Mouse (Mus musculus) ES-Bruce4 (cell line): ENCODE results near the gene Armc6. TPM values are rescaled to one million over a fixed set of nuclear protein-coding genes. Genes with fewer than 3 reads are reported as not detected.

Experiments
- H3K27ac ChIP-seq: 2 replicates; pipeline ENCODE4 v1.5.1; 2012; ENCODE audit warnings: low read length, inconsistent platforms; ENCODE audit not compliant: insufficient read depth
- H3K27me3 ChIP-seq: 2 replicates; pipeline ENCODE4 v1.6.1; 2012; ENCODE audit warnings: mild to moderate bottlenecking, low read length, inconsistent platforms; ENCODE audit not compliant: control insufficient read depth, poor library complexity, insufficient read depth, severe bottlenecking
- H3K36me3 ChIP-seq: 2 replicates; pipeline ENCODE4 v1.6.1; 2012; ENCODE audit warnings: inconsistent platforms, mild to moderate bottlenecking, low read length, moderate library complexity; ENCODE audit not compliant: control insufficient read depth, poor library complexity, insufficient read depth, severe bottlenecking
- H3K4me1 ChIP-seq: one replicate; pipeline ENCODE4 v1.8.1; 2011; ENCODE audit warnings: low read length; ENCODE audit not compliant: control insufficient read depth, insufficient read depth
- H3K4me3 ChIP-seq: 2 replicates; pipeline ENCODE4 v1.5.1; 2011; ENCODE audit warnings: low read depth, mild to moderate bottlenecking, low read length
- H3K9ac ChIP-seq: 2 replicates; pipeline ENCODE4 v1.6.1; 2012; ENCODE audit warnings: low read depth, mild to moderate bottlenecking, inconsistent platforms; ENCODE audit not compliant: poor library complexity, severe bottlenecking
- H3K9me3 ChIP-seq: replicated peaks from 2 replicates; pipeline ENCODE4 v1.6.1; 2012; ENCODE audit warnings: mild to moderate bottlenecking, low read length, inconsistent platforms; ENCODE audit not compliant: control insufficient read depth, poor library complexity, insufficient read depth, severe bottlenecking
- CTCF ChIP-seq: IDR thresholded peaks from one replicate; pipeline ENCODE4 v1.8.1; 2011; ENCODE audit warnings: low read depth, low read length
- EP300 ChIP-seq: IDR thresholded peaks from 2 replicates; pipeline ENCODE4 v1.6.1; 2011; ENCODE audit warnings: low read depth, low read length; ENCODE audit not compliant: insufficient read depth
- POLR2A ChIP-seq: IDR thresholded peaks from one replicate; pipeline ENCODE4 v1.8.1; 2011; ENCODE audit warnings: low read length; ENCODE audit not compliant: insufficient read depth
- polyA plus RNA-seq: library from polyadenylated mRNA; stranded (reverse); fragments of >200 nt; gene quantifications from 2 replicates; pipeline ENCODE4 v1.2.4, GENCODE M21; 2011; ENCODE audit warnings: low read depth; ENCODE audit not compliant: missing spikeins, insufficient read depth, insufficient read length

Gene Armc6
- polyA plus RNA-seq, 1 experiment = 5.7 TPM

DNA sequence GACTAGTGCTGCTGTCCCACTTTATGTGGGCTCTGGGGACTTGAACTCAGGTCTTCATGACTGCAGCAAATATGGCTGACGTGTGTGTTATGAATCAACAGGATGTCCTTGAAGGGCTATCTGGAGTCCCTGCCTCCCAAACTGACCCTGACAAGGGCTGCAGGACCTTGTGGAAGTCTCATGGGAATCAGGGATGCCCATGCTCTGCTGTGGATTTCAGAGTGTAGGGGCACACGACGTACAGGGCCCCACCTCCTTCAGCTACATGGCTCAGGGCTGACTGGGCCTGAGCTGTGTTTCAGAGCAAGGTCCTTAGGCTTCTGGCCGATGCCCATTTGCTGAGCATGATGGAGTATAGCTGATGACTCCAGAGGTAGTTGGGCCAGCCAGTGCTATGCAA is 51.1 kb downstream of the Armc6 start:
- H3K36me3 ChIP-seq = no peaks in the 10 kb centered on the region
- H3K27me3 ChIP-seq = no peaks in the 10 kb centered on the region
- H3K27ac ChIP-seq = no peak overlapping the region
- H3K9ac ChIP-seq = no peak overlapping the region
- no peaks in the 10 kb centered on the region for H3K9me3 ChIP-seq
- H3K4me3 ChIP-seq = no peak overlapping the region
- TF ChIP-seq CTCF (no peak), EP300 (no peak), POLR2A (no peak)
- H3K4me1 ChIP-seq = peaks cover 3% of the 10 kb centered on the region

DNA sequence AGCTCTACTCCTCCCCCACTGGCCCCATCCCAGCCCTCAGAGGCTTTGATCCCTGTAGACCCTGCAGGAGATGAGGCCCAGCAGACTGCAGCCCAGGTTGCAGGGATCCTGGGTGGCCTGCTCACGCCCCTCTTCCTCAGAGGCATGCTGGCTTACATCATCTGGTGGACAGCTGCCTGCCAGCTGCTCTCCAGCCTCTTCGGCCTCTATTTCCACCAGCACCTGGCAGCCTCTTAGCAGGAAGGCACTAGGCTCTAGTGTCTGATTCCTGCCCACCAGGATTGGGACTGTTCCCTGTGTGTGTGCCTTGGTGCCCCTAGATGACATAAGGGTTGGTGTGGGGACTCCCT is 52.4 kb downstream of the Armc6 start:
- H3K9me3 ChIP-seq = no peaks in the 10 kb centered on the region
- H3K9ac ChIP-seq = no peak overlapping the region
- no peaks in the 10 kb centered on the region for H3K27me3 ChIP-seq
- H3K36me3 ChIP-seq = peaks cover 2% of the 10 kb centered on the region
- H3K4me1 ChIP-seq = peaks cover 3% of the 10 kb centered on the region
- H3K4me3 ChIP-seq = no peak overlapping the region
- H3K27ac ChIP-seq = no peak overlapping the region
- TF ChIP-seq EP300 (no peak), POLR2A (no peak), CTCF (no peak)

DNA sequence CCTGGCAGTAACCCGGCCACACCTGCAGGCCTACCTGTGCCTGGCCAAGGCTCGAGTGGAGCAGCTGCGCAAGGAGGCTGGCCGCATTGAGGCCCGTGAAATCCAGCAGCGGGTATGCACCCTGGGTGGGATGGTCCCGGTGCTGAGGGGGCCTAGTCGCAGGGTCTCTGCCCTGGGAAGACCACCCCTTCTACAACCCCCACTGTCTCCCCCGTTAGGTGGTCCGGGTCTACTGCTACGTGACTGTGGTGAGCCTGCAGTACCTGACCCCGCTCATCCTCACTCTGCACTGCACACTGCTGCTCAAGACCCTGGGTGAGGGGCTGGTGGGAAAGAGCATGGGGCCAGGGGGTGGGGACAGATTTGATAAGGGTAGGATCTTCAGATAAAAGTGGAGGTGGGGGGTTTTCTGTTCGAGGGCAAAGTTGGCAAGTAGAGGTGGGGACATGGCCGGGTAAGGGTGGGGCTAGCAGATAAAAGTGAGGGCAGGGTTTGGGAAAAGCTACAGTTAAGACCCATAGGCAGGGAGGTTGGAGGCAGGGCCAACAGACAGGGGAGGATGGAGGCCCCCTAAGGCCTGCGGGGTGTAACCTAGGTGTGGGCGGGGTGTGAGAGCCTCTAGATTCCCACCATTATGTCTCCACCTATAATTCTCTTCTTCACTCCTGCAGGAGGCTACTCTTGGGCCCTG is 52.9 kb downstream of the Armc6 start:
- H3K36me3 ChIP-seq = peaks cover 2% of the 10 kb centered on the region

GRCm38 (mm10) chr8:70179082-70179481 is 55.2 kb downstream of the Armc6 start:
- H3K36me3 ChIP-seq = peaks cover 2% of the 10 kb centered on the region
- no peak overlapping the region for H3K4me3 ChIP-seq
- TF ChIP-seq CTCF (peak; percentile 43), POLR2A (no peak)
- no peaks in the 10 kb centered on the region for H3K9me3 ChIP-seq
- no peak overlapping the region for H3K9ac ChIP-seq
- H3K4me1 ChIP-seq = peaks cover 3% of the 10 kb centered on the region
- no peak overlapping the region for H3K27ac ChIP-seq
- no peaks in the 10 kb centered on the region for H3K27me3 ChIP-seq

More for the DNA sequence above, 52.9 kb downstream of the Armc6 start:
- Histone ChIP-seq H3K4me1 (peaks cover 3% of the 10 kb centered on the region), H3K27me3 (no peaks in the 10 kb centered on the region), H3K4me3 (no peak overlapping the region), H3K9ac (no peak overlapping the region), H3K9me3 (no peaks in the 10 kb centered on the region), H3K27ac (no peak overlapping the region)
- TF ChIP-seq POLR2A = no peak
- no peak for TF ChIP-seq CTCF
- no peak for TF ChIP-seq EP300

GRCm38 (mm10) chr8:70178231-70178630 is 56.0 kb downstream of the Armc6 start:
- Histone ChIP-seq H3K4me1 (peaks cover 3% of the 10 kb centered on the region), H3K9me3 (no peaks in the 10 kb centered on the region), H3K9ac (no peak overlapping the region), H3K27me3 (no peaks in the 10 kb centered on the region), H3K4me3 (no peak overlapping the region), H3K27ac (no peak overlapping the region), H3K36me3 (peaks cover 2% of the 10 kb centered on the region)
- TF ChIP-seq CTCF (no peak), POLR2A (no peak), EP300 (no peak)

- no peak overlapping the region for H3K27ac ChIP-seq
- no peak overlapping the region for H3K4me3 ChIP-seq
- no peaks in the 10 kb centered on the region for H3K27me3 ChIP-seq
- no peak for TF ChIP-seq EP300
- TF ChIP-seq POLR2A = no peak
- TF ChIP-seq CTCF = no peak
- peaks cover 2% of the 10 kb centered on the region for H3K36me3 ChIP-seq
- H3K4me1 ChIP-seq = peaks cover 2% of the 10 kb centered on the region
- no peak overlapping the region for H3K9ac ChIP-seq
- H3K9me3 ChIP-seq = no peaks in the 10 kb centered on the region
Observed at GRCm38 (mm10) chr8:70174079-70174478, 60.2 kb downstream of the Armc6 start.
